Mouse (Mus musculus): ENCODE measurements around the gene LTO1. TPM values are rescaled to one million over a fixed set of nuclear protein-coding genes. Genes with fewer than 3 reads are reported as not detected.

The LTO1 gene
- polyA plus RNA-seq, 1 experiment = 21.5 TPM

DNA sequence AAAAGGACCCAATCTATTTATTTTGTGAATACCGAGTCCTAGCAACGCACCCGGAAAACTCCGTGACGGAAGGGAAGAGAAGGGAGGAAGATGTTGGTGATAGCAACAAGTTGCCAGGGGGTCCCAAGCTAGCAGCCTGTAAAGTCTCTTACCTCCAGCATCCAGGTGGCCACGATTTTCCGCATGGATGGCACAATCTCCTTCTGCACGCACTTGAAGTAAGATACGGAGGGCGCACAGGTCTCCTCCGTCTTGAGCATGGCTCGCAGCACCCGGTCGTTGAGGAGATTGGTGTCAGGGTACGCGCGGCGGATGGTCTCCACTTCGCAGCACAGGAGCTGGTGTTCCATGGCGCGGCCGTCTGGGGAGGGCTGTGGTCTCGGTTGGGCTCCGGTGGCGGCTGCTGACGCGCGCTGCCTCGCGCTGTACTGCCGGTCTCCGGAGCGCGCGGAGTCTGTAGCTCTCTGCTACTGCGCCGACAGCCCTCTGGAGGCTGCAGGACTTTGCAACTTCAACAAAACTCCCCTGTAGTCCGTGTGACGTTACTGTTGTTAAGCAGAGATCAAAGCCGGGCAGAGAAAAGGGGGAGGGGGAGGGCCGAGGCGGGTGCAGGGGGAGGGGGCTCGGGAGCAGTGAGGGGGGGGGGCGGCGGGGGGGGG, 24.6 kb downstream of the LTO1 start, which contains the start of gene Ccnd1:
Gene Ccnd1 (minus strand): TSS at position 582 of the 659 bp plus-strand sequence.
- Histone ChIP-seq H3K27ac (ENCODE audit: insufficient read depth, low read length) (peak within 1 kb of the TSS; percentile 64), H3K4me1 (ENCODE audit: control insufficient read depth, insufficient read depth, low read length) (no peaks in the 10 kb centered on the region), H3K9ac (ENCODE audit: low read depth, poor library complexity, severe bottlenecking) (peak within 1 kb of the TSS; percentile 94), H3K9me3 (replicated peaks; ENCODE audit: control insufficient read depth, insufficient read depth, low read length, poor library complexity, severe bottlenecking) (no peaks in the 10 kb centered on the region), H3K27me3 (ENCODE audit: control insufficient read depth, insufficient read depth, low read length, poor library complexity, severe bottlenecking) (no peaks in the 10 kb centered on the region), H3K4me3 (ENCODE audit: low read depth, low read length) (peak within 1 kb of the TSS; percentile 84), H3K36me3 (ENCODE audit: control insufficient read depth, insufficient read depth, low read length, poor library complexity, severe bottlenecking) (peaks cover 19% of the 10 kb centered on the region)
- peak; percentile 51 for TF ChIP-seq POLR2A (IDR thresholded peaks at IDR 0.05; ENCODE audit: insufficient read depth, low read length)
- no peak for TF ChIP-seq EP300 (IDR thresholded peaks at IDR 0.05; ENCODE audit: insufficient read depth, low read depth, low read length)

DNA sequence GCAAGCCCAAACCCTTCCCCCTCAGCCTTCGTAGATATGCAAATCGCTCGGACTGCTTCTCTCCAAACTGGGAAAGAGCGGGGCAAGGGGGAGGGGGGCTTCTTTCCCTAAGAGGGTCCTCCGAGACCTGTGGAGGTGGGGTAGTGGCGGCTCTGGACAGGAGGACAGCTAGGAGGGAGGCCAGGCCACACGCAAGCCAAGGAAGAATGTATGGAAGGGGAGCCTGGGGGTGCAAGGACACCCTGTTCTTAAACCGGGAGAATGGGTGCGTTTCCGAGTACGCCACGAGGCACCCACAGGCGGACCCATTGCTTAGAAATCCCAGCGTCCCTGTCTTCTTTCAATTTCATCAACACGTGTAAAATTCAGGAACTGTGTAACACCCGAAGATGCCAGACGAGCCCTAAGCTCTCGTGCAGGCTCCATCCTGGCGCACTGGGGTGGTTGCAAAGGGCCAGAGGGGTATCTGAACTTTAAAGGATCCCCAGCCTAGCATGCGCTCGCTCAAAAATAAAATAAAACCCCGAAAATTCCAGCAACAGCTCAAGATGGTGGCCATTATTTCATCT, 25.2 kb downstream of the LTO1 start:
- no peaks in the 10 kb centered on the region for H3K4me1 ChIP-seq (ENCODE audit: control insufficient read depth, insufficient read depth, low read length)
- peak overlapping the region; percentile 64 for H3K27ac ChIP-seq (ENCODE audit: insufficient read depth, low read length)
- TF ChIP-seq EP300 (IDR thresholded peaks at IDR 0.05; ENCODE audit: insufficient read depth, low read depth, low read length) = no peak
- TF ChIP-seq POLR2A (IDR thresholded peaks at IDR 0.05; ENCODE audit: insufficient read depth, low read length) = no peak
- TF ChIP-seq CTCF (IDR thresholded peaks at IDR 0.05; ENCODE audit: low read depth, low read length) = no peak
- H3K27me3 ChIP-seq (ENCODE audit: control insufficient read depth, insufficient read depth, low read length, poor library complexity, severe bottlenecking) = no peaks in the 10 kb centered on the region
- H3K36me3 ChIP-seq (ENCODE audit: control insufficient read depth, insufficient read depth, low read length, poor library complexity, severe bottlenecking) = peaks cover 19% of the 10 kb centered on the region
- H3K9me3 ChIP-seq (replicated peaks; ENCODE audit: control insufficient read depth, insufficient read depth, low read length, poor library complexity, severe bottlenecking) = no peaks in the 10 kb centered on the region
- H3K4me3 ChIP-seq (ENCODE audit: low read depth, low read length) = peak overlapping the region; percentile 61
- H3K9ac ChIP-seq (ENCODE audit: low read depth, poor library complexity, severe bottlenecking) = peak overlapping the region; percentile 94

DNA sequence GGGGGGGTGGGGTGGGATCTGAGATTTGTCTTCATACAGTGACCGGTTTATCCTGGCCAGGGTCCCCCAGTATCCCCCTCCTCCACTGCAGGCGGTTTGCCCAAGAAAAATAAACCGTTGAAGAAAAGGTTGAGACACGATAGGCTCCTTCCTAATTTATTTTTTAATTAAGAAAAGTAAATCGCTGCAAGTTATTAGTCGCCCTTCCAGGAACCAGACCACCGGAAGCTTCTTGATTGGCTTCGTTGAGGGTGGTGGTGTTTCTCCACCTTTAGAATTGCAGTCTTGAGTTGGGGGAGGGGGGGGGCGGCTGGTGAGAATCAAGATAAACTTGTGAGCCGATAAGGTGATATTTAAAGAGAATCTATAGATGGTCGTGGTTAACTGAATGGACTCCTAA, 25.7 kb downstream of the LTO1 start:
- no peaks in the 10 kb centered on the region for H3K4me1 ChIP-seq (ENCODE audit: control insufficient read depth, insufficient read depth, low read length)
- peak overlapping the region; percentile 94 for H3K9ac ChIP-seq (ENCODE audit: low read depth, poor library complexity, severe bottlenecking)
- no peaks in the 10 kb centered on the region for H3K27me3 ChIP-seq (ENCODE audit: control insufficient read depth, insufficient read depth, low read length, poor library complexity, severe bottlenecking)
- peaks cover 15% of the 10 kb centered on the region for H3K36me3 ChIP-seq (ENCODE audit: control insufficient read depth, insufficient read depth, low read length, poor library complexity, severe bottlenecking)
- H3K4me3 ChIP-seq (ENCODE audit: low read depth, low read length) = peak overlapping the region; percentile 61
- no peaks in the 10 kb centered on the region for H3K9me3 ChIP-seq (replicated peaks; ENCODE audit: control insufficient read depth, insufficient read depth, low read length, poor library complexity, severe bottlenecking)
- no peak for TF ChIP-seq POLR2A (IDR thresholded peaks at IDR 0.05; ENCODE audit: insufficient read depth, low read length)
- no peak for TF ChIP-seq CTCF (IDR thresholded peaks at IDR 0.05; ENCODE audit: low read depth, low read length)
- no peak for TF ChIP-seq EP300 (IDR thresholded peaks at IDR 0.05; ENCODE audit: insufficient read depth, low read depth, low read length)
- peak overlapping the region; percentile 64; the same call in 1 of the 2 replicates for H3K27ac ChIP-seq (ENCODE audit: insufficient read depth, low read length)

DNA sequence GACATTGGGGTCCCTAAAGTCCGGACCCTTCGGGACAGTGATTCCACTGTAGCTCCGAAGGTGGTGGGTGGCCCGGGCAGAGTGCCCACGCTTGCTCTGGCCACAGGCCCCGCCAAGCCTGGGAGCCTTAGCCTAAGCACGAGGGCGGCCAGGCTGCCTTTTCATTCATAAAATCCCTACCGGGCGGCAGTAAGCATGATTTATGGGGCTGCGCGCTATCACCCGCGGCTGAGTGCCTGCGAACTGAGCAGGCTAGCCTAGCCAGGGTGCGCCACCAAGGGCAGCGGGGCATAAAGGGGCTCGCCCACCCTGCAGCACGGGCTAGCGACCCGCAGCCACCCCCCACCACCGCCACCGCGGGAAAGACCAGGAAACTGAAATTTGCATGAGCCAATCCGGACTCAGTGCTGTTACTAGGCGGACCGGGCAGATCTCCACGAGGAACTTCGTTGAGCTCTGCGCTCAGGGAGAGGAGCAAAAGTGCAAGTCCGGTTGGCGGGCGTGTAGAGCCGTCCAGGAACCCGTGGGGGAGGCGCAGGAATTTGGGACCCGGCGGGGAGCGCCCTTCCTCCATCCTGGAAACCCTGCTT, 26.4 kb downstream of the LTO1 start:
- TF ChIP-seq EP300 (IDR thresholded peaks at IDR 0.05; ENCODE audit: insufficient read depth, low read depth, low read length) (peak; percentile 74), CTCF (IDR thresholded peaks at IDR 0.05; ENCODE audit: low read depth, low read length) (no peak), POLR2A (IDR thresholded peaks at IDR 0.05; ENCODE audit: insufficient read depth, low read length) (peak; percentile 76)
- Histone ChIP-seq H3K4me1 (ENCODE audit: control insufficient read depth, insufficient read depth, low read length) (no peaks in the 10 kb centered on the region), H3K27me3 (ENCODE audit: control insufficient read depth, insufficient read depth, low read length, poor library complexity, severe bottlenecking) (no peaks in the 10 kb centered on the region)

DNA sequence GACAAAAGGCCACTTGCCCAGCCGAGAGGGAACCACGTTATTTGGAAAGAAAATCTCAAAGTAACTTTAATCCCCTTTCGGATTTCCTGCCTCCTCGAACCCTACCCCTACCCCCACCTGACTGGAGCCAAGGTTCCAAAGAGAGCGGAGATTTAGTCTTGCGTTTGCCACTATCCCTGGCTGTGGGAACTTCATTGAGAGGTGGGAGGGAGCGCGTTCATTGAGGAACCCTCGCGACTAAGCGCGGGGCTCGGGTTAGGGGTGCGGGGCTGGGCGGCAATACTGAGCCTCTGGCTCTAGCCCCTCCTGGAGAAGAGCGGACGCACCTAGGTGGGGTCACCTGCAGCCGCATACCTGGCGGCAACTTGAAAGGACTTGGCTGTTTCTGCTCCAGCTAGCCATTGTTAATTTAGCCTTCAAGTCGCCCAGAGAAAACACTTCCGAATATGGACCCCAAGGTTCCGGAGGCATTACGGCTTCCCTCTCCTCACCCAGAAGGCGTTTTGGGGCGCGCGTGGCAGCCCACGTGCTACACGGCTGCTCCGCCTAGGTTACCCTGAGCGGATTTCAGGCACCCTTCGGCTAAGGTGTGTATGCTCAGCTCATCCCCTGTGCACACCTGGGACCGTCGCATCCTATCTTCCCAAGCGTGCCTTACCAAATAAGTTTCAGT, 27.3 kb downstream of the LTO1 start:
- peak overlapping the region; percentile 88 for H3K4me3 ChIP-seq (ENCODE audit: low read depth, low read length)
- H3K27me3 ChIP-seq (ENCODE audit: control insufficient read depth, insufficient read depth, low read length, poor library complexity, severe bottlenecking) = no peaks in the 10 kb centered on the region
- H3K27ac ChIP-seq (ENCODE audit: insufficient read depth, low read length) = peak overlapping the region; percentile 69
- peak overlapping the region; percentile 79 for H3K9ac ChIP-seq (ENCODE audit: low read depth, poor library complexity, severe bottlenecking)
- H3K4me1 ChIP-seq (ENCODE audit: control insufficient read depth, insufficient read depth, low read length) = no peaks in the 10 kb centered on the region
- TF ChIP-seq CTCF (IDR thresholded peaks at IDR 0.05; ENCODE audit: low read depth, low read length) = no peak
- 0 out of 2 replicates have a peak, but pooled peaks have one; percentile 45 for TF ChIP-seq EP300 (IDR thresholded peaks at IDR 0.05; ENCODE audit: insufficient read depth, low read depth, low read length)
- H3K9me3 ChIP-seq (replicated peaks; ENCODE audit: control insufficient read depth, insufficient read depth, low read length, poor library complexity, severe bottlenecking) = no peaks in the 10 kb centered on the region
- H3K36me3 ChIP-seq (ENCODE audit: control insufficient read depth, insufficient read depth, low read length, poor library complexity, severe bottlenecking) = no peaks in the 10 kb centered on the region

More for the DNA sequence above, 26.4 kb downstream of the LTO1 start:
- Histone ChIP-seq H3K27ac (ENCODE audit: insufficient read depth, low read length) (peak overlapping the region; percentile 86), H3K36me3 (ENCODE audit: control insufficient read depth, insufficient read depth, low read length, poor library complexity, severe bottlenecking) (peaks cover 8% of the 10 kb centered on the region), H3K4me3 (ENCODE audit: low read depth, low read length) (peak overlapping the region; percentile 88), H3K9me3 (replicated peaks; ENCODE audit: control insufficient read depth, insufficient read depth, low read length, poor library complexity, severe bottlenecking) (no peaks in the 10 kb centered on the region), H3K9ac (ENCODE audit: low read depth, poor library complexity, severe bottlenecking) (peak overlapping the region; percentile 94)
